Mouse (Mus musculus): ENCODE measurements around the gene Spc25. TPM values are rescaled to one million over a fixed set of nuclear protein-coding genes. Genes with fewer than 3 reads are reported as not detected.
A peak's percentile ranks its signal among the peaks of the same experiment; 100 is the strongest.

Gene Spc25
- total RNA-seq (2014; rRNA removed) (15.1 and 17.7 TPM in 2 replicates), polyA plus RNA-seq (2015; fragmentation: Nextera tagmentation; extraction: Ambion mirVana) (36.9 and 42.1 TPM in 2 replicates)

- Histone ChIP-seq H3K9me3 (ENCODE audit: low read length) (no peaks in the 10 kb centered on the region), H3K36me3 (ENCODE audit: insufficient read depth, low read length) (no peaks in the 10 kb centered on the region), H3K27ac (peak within 1 kb of the TSS; percentile 41; the same call in 1 of the 2 replicates), H3K4me3 (ENCODE audit: low read length) (peak within 1 kb of the TSS; percentile 81), H3K27me3 (ENCODE audit: insufficient read depth, low read length) (no peaks in the 10 kb centered on the region), H3K4me1 (ENCODE audit: insufficient read depth, low read length) (peaks cover 5% of the 10 kb centered on the region; the same call in 1 of the 2 replicates), H3K4me2 (ENCODE audit: low read depth, low read length) (peak within 1 kb of the TSS; percentile 98), H3K9ac (replicated peaks; ENCODE audit: low read length) (peak within 1 kb of the TSS; percentile 64)
- DNase-seq (ENCODE audit: low spot score) (peak; percentile 96), ATAC-seq (peak; percentile 100)
- TF ChIP-seq CTCF (IDR thresholded peaks at IDR 0.05; ENCODE audit: low read depth) = peak; percentile 33
- WGBS = 1% methylated on average over 46 of the region's 46 CpGs
Measured at GRCm38 (mm10) chr2:69205791-69206351, at the start of gene Spc25. TSS of gene Spc25 (minus strand) at chr2:69206194.

- Histone ChIP-seq H3K9me3 (ENCODE audit: low read length) (no peaks in the 10 kb centered on the region), H3K27ac (no peak overlapping the region), H3K4me3 (ENCODE audit: low read length) (no peak overlapping the region), H3K27me3 (ENCODE audit: insufficient read depth, low read length) (no peaks in the 10 kb centered on the region), H3K4me1 (ENCODE audit: insufficient read depth, low read length) (no peaks in the 10 kb centered on the region), H3K9ac (replicated peaks; ENCODE audit: low read length) (no peak overlapping the region), H3K4me2 (ENCODE audit: low read depth, low read length) (0 out of 2 replicates have a peak overlapping the region, but pooled peaks have one; percentile 11), H3K36me3 (ENCODE audit: insufficient read depth, low read length) (no peaks in the 10 kb centered on the region)
- TF ChIP-seq CTCF (IDR thresholded peaks at IDR 0.05; ENCODE audit: low read depth) = no peak
- WGBS = 52% methylated on average over 16 of the region's 16 CpGs
- no peak for ATAC-seq
- no peak for DNase-seq (ENCODE audit: low spot score)
Measured at GRCm38 (mm10) chr2:69248221-69248755, 42.3 kb upstream of the Spc25 start.

- Histone ChIP-seq H3K4me2 (ENCODE audit: low read depth, low read length) (no peak overlapping the region), H3K27ac (no peak overlapping the region), H3K27me3 (ENCODE audit: insufficient read depth, low read length) (no peaks in the 10 kb centered on the region), H3K9me3 (ENCODE audit: low read length) (no peaks in the 10 kb centered on the region), H3K4me1 (ENCODE audit: insufficient read depth, low read length) (no peaks in the 10 kb centered on the region), H3K4me3 (ENCODE audit: low read length) (no peak overlapping the region), H3K36me3 (ENCODE audit: insufficient read depth, low read length) (no peaks in the 10 kb centered on the region), H3K9ac (replicated peaks; ENCODE audit: low read length) (no peak overlapping the region)
- no peak for DNase-seq (ENCODE audit: low spot score)
- TF ChIP-seq CTCF (IDR thresholded peaks at IDR 0.05; ENCODE audit: low read depth) = no peak
- no peak for ATAC-seq
- WGBS = 96% methylated on average over 1 of the region's 1 CpGs
Measured at GRCm38 (mm10) chr2:69247081-69247480, 41.1 kb upstream of the Spc25 start.

GRCm38 (mm10) chr2:69244924-69245323 is 38.9 kb upstream of the Spc25 start:
- 23% methylated on average over 2 of the region's 2 CpGs for WGBS
- 0 out of 2 replicates have a peak, but pooled peaks have one; percentile 40 for ATAC-seq
- no peak overlapping the region for H3K9ac ChIP-seq (replicated peaks; ENCODE audit: low read length)
- no peak for TF ChIP-seq CTCF (IDR thresholded peaks at IDR 0.05; ENCODE audit: low read depth)
- no peak overlapping the region for H3K4me2 ChIP-seq (ENCODE audit: low read depth, low read length)
- no peak overlapping the region for H3K27ac ChIP-seq
- H3K4me1 ChIP-seq (ENCODE audit: insufficient read depth, low read length) = no peaks in the 10 kb centered on the region
- DNase-seq (ENCODE audit: low spot score) = peak; percentile 56
- H3K9me3 ChIP-seq (ENCODE audit: low read length) = no peaks in the 10 kb centered on the region
- no peaks in the 10 kb centered on the region for H3K36me3 ChIP-seq (ENCODE audit: insufficient read depth, low read length)
- no peak overlapping the region for H3K4me3 ChIP-seq (ENCODE audit: low read length)
- H3K27me3 ChIP-seq (ENCODE audit: insufficient read depth, low read length) = no peaks in the 10 kb centered on the region

- Histone ChIP-seq H3K36me3 (ENCODE audit: insufficient read depth, low read length) (no peaks in the 10 kb centered on the region), H3K9ac (replicated peaks; ENCODE audit: low read length) (no peak overlapping the region), H3K27ac (no peak overlapping the region), H3K4me1 (ENCODE audit: insufficient read depth, low read length) (no peaks in the 10 kb centered on the region), H3K27me3 (ENCODE audit: insufficient read depth, low read length) (no peaks in the 10 kb centered on the region), H3K4me3 (ENCODE audit: low read length) (no peak overlapping the region), H3K9me3 (ENCODE audit: low read length) (no peaks in the 10 kb centered on the region), H3K4me2 (ENCODE audit: low read depth, low read length) (no peak overlapping the region)
- ATAC-seq (no peak), DNase-seq (ENCODE audit: low spot score) (no peak)
- 80% methylated on average over 9 of the region's 9 CpGs for WGBS
- no peak for TF ChIP-seq CTCF (IDR thresholded peaks at IDR 0.05; ENCODE audit: low read depth)
Measured at GRCm38 (mm10) chr2:69239315-69239714, 33.3 kb upstream of the Spc25 start.

- no peak overlapping the region for H3K4me2 ChIP-seq (ENCODE audit: low read depth, low read length)
- TF ChIP-seq CTCF (IDR thresholded peaks at IDR 0.05; ENCODE audit: low read depth) = no peak
- no peak overlapping the region for H3K9ac ChIP-seq (replicated peaks; ENCODE audit: low read length)
- H3K27me3 ChIP-seq (ENCODE audit: insufficient read depth, low read length) = no peaks in the 10 kb centered on the region
- no peaks in the 10 kb centered on the region for H3K4me1 ChIP-seq (ENCODE audit: insufficient read depth, low read length)
- no peak for ATAC-seq
- no peaks in the 10 kb centered on the region for H3K36me3 ChIP-seq (ENCODE audit: insufficient read depth, low read length)
- H3K4me3 ChIP-seq (ENCODE audit: low read length) = no peak overlapping the region
- DNase-seq (ENCODE audit: low spot score) = no peak
- no peaks in the 10 kb centered on the region for H3K9me3 ChIP-seq (ENCODE audit: low read length)
- no peak overlapping the region for H3K27ac ChIP-seq
- WGBS = 29% methylated on average over 5 of the region's 5 CpGs
Measured at GRCm38 (mm10) chr2:69234976-69235678, 29.1 kb upstream of the Spc25 start.
